8 mouse cellular contexts compared by ENCODE assay signal in genomic region chr15:81514111-81514971, GRCm38 (mm10). TPM values are rescaled to one million over a fixed set of nuclear protein-coding genes. Genes with fewer than 3 reads are reported as not detected.
DNase-seq lines count a peak whose midpoint lies in the region; ATAC-seq lines count a peak whose summit lies in the region.

No protein-coding gene starts in this region.

- DNase-seq in MN1 (ENCODE audit: low spot score): peak; percentile 92
- DNase-seq in cerebellum, postnatal 10 days: peak; percentile 79 to 81
- DNase-seq in frontal cortex, postnatal 10 days (ENCODE audit: low spot score in 2 of 2): peak; percentile 56 to 65
- DNase-seq in layer of hippocampus, postnatal 14 days (ENCODE audit: low spot score in 2 of 2): peak; percentile 35 to 46
- peak; percentile 95 for DNase-seq in lung, postnatal 14 days
- DNase-seq in ovary, postnatal 36 days (ENCODE audit: low spot score): peak; percentile 85
- DNase-seq in thymus, postnatal 36 days: peak; percentile 88 to 89

- no peak for ATAC-seq in hindbrain, embryonic 12.5 days (ENCODE audit: low FRiP score)

- no peaks in the 10 kb centered on the region for H3K36me3 ChIP-seq in hindbrain, embryonic 12.5 days

- peak overlapping the region; percentile 56 for H3K4me2 ChIP-seq in hindbrain, embryonic 12.5 days (replicated peaks)

- H3K4me1 ChIP-seq in hindbrain, embryonic 12.5 days: peaks cover 10% of the 10 kb centered on the region

- H3K4me3 ChIP-seq in hindbrain, embryonic 12.5 days: peak overlapping the region; percentile 24

- peak overlapping the region; percentile 47 for H3K9ac ChIP-seq in hindbrain, embryonic 12.5 days

- H3K27ac ChIP-seq in hindbrain, embryonic 12.5 days: 0 out of 2 replicates have a peak overlapping the region, but pooled peaks have one; percentile 18

- no peaks in the 10 kb centered on the region for H3K27me3 ChIP-seq in hindbrain, embryonic 12.5 days

- H3K9me3 ChIP-seq in hindbrain, embryonic 12.5 days (replicated peaks): no peaks in the 10 kb centered on the region

- 11% methylated on average over 18 of the region's 18 CpGs for WGBS in hindbrain, embryonic 12.5 days

RNA-seq across cellular contexts. Expression of gene Rbx1, which starts 48.2 kb away (rescaled TPM):
- polyA plus RNA-seq in hindbrain, embryonic 12.5 days (2016; fragmentation: Nextera tagmentation; extraction: Ambion mirVana): 465 and 485 TPM in 2 replicates
- total RNA-seq in layer of hippocampus, postnatal 14 days (2021): 100 to 1,000 TPM; 135 to 148 TPM

Comparison
In these comparisons a context has a peak if more than half of its experiments do, and no peak if none do; other contexts are left out.
1. DNase-seq: peak in every context shown above with its lines; median percentile 95 in lung, postnatal 14 days; 92 in MN1; 88 in thymus, postnatal 36 days; 85 in ovary, postnatal 36 days; 80 in cerebellum, postnatal 10 days; 60 in frontal cortex, postnatal 10 days; 40 in layer of hippocampus, postnatal 14 days.